14 mouse cellular contexts compared by ENCODE assay signal in the genomic region with DNA sequence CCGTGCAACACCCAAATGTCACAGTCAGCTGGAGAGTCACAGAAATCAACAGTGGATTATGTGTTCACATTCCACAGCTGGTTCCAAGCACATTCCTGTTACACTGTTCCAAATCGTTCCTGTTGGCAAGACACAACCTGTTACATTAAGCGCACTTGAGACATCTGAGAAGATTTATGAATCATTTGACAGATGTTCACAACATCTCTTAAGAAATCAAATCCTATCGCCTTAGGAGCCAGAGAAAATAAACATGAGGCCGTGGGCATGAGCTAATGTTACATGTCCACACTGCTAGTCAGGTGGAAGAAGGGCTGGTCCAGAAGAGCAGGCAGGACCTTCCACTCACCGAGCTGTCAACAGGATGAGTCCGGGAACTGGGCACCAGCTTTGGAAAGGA.
DNase-seq lines count a peak whose midpoint lies in the region; ATAC-seq lines count a peak whose summit lies in the region.
"Had no signal": no experiment of that assay in that cellular context is flagged by ENCODE, and none has a peak within 500 bp of the region (broad histone marks: within the 10 kb centered on the region; RNA-seq: fewer than 3 reads in every experiment).

No protein-coding gene starts in this region.

- H3K27me3 ChIP-seq in heart, embryonic 16.5 days (ENCODE audit: control insufficient read depth, insufficient read depth, low read length) = no peaks in the 10 kb centered on the region
- H3K27me3 ChIP-seq in lung, embryonic 16.5 days (ENCODE audit: control insufficient read depth, insufficient read depth, low read depth, low read length) = no peaks in the 10 kb centered on the region
- H3K27me3 ChIP-seq: midbrain, embryonic 13.5 days had no signal

- H3K4me2 ChIP-seq in heart, embryonic 16.5 days (ENCODE audit: low read depth, low read length) = no peak overlapping the region
- no peak overlapping the region for H3K4me2 ChIP-seq in lung, embryonic 16.5 days (ENCODE audit: low read depth, low read length)
- H3K4me2 ChIP-seq: midbrain, embryonic 13.5 days had no signal

- 45% methylated on average over 7 of the region's 7 CpGs for WGBS in heart, embryonic 16.5 days
- 36% methylated on average over 7 of the region's 7 CpGs for WGBS in lung, embryonic 16.5 days

- intact Hi-C loops in heart, postnatal 10 days (cut with DNase I) = no loop called here
- intact Hi-C loops in left cerebral cortex, postnatal 10 days (cut with DNase I) = no loop called here

- 0 out of 2 replicates have a peak, but pooled peaks cover 2% of the 10 kb centered on the region for H3K4me1 ChIP-seq in heart, embryonic 16.5 days (ENCODE audit: control insufficient read depth, insufficient read depth, low read length)
- H3K4me1 ChIP-seq in lung, embryonic 16.5 days (replicated peaks; ENCODE audit: control insufficient read depth, insufficient read depth, low read length) = peaks cover 9% of the 10 kb centered on the region
- H3K4me1 ChIP-seq: midbrain, embryonic 13.5 days had no signal

- no peak for DNase-seq in heart, postnatal 10 days
- DNase-seq in 3T3-L1 (ENCODE audit: low read depth, low spot score) = peak; percentile 42
- DNase-seq in brain, adult 2 months (ENCODE audit: low read depth, low spot score) = peak; percentile 25
- DNase-seq in left cerebral cortex, postnatal 10 days (ENCODE audit: extremely low spot score in 1 of 2, low spot score in 2 of 2) = no peak
- no peak for DNase-seq in right cerebral cortex, postnatal 36 days (ENCODE audit: low spot score in 2 of 2)
- no peak for DNase-seq in spleen, postnatal 14 days (ENCODE audit: low spot score in 2 of 2)
- DNase-seq: adrenal gland, adult 2 months; cerebellum, adult 8-10 months; kidney, adult 9 months; right cerebral cortex, postnatal 25 days; thymus, postnatal 36 days had no signal

- H3K9ac ChIP-seq in heart, embryonic 16.5 days (ENCODE audit: low read length) = no peak overlapping the region
- H3K9ac ChIP-seq in lung, embryonic 16.5 days (ENCODE audit: low read length) = no peak overlapping the region
- H3K9ac ChIP-seq: midbrain, embryonic 13.5 days had no signal

- peaks cover 11% of the 10 kb centered on the region for H3K36me3 ChIP-seq in heart, embryonic 16.5 days (ENCODE audit: control insufficient read depth, insufficient read depth)
- peaks cover 6% of the 10 kb centered on the region; the same call in 1 of the 2 replicates for H3K36me3 ChIP-seq in lung, embryonic 16.5 days (ENCODE audit: control insufficient read depth, insufficient read depth, low read length)

- ATAC-seq in heart, embryonic 16.5 days (replicated peaks; ENCODE audit: extremely low read depth, insufficient read depth, low FRiP score) = no peak; the same call in 1 of the 2 replicates
- peak; percentile 64 for ATAC-seq in lung, embryonic 16.5 days (ENCODE audit: low read depth)
- ATAC-seq: midbrain, embryonic 13.5 days had no signal

- 0 out of 2 replicates have a peak overlapping the region, but pooled peaks have one; percentile 19 for H3K27ac ChIP-seq in heart, embryonic 16.5 days (ENCODE audit: low read length)
- peak overlapping the region; percentile 50 for H3K27ac ChIP-seq in lung, embryonic 16.5 days (ENCODE audit: low read length)
- H3K27ac ChIP-seq: midbrain, embryonic 13.5 days had no signal

- no peak overlapping the region for H3K4me3 ChIP-seq in heart, embryonic 16.5 days (ENCODE audit: low read length)
- no peak overlapping the region for H3K4me3 ChIP-seq in lung, embryonic 16.5 days (ENCODE audit: low read length)
- H3K4me3 ChIP-seq: midbrain, embryonic 13.5 days had no signal

- no peaks in the 10 kb centered on the region for H3K9me3 ChIP-seq in heart, embryonic 16.5 days (replicated peaks; ENCODE audit: control insufficient read depth, low read length)
- H3K9me3 ChIP-seq in lung, embryonic 16.5 days (ENCODE audit: control insufficient read depth, low read length) = no peaks in the 10 kb centered on the region
- H3K9me3 ChIP-seq: midbrain, embryonic 13.5 days had no signal

Comparison
In these comparisons a context has a peak if more than half of its experiments do, and no peak if none do; other contexts are left out.
1. DNase-seq: peak in 3T3-L1 (single experiment) and brain, adult 2 months (single experiment); none in heart, postnatal 10 days (0 of 2), left cerebral cortex, postnatal 10 days (0 of 2), right cerebral cortex, postnatal 36 days (0 of 2) and spleen, postnatal 14 days (0 of 2).